Mouse (Mus musculus): Measurements from ENCODE around the gene Ppp5c.
A peak's percentile ranks its signal among the peaks of the same experiment; 100 is the strongest.

The Ppp5c gene

DNA sequence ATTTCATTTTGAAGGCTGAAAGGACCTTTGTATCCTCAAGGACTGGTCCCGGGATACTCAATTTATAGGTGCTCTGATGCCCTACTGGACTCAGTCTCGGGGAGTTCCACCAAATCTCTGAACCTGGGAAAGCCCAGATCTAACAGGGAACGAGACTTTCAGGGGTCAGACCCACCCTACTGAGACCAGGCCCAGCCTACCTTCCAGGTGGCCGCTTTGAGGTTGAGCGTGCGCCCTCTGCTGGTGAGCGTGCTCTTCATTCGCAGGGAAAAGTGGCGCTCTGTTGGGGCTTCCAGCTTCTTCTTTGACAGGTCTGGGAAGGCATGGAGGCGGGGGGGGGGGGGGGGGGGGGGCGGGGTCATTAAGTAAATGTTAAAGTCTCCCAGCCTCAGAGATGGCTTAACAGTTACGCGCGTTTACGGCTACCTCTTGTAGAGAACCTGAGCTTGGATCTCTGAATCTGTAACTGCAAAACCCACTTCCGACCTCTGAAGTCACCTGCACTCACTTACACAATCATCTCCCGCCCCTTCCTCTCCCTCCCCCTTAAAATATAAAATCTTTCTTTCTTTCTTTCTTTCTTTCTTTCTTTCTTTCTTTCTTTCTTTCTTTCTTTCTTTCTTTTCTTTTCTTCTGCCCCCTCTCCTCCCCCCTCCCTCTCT is 23.3 kb upstream of the Ppp5c start:
- DNase-seq = peak; percentile 86

DNA sequence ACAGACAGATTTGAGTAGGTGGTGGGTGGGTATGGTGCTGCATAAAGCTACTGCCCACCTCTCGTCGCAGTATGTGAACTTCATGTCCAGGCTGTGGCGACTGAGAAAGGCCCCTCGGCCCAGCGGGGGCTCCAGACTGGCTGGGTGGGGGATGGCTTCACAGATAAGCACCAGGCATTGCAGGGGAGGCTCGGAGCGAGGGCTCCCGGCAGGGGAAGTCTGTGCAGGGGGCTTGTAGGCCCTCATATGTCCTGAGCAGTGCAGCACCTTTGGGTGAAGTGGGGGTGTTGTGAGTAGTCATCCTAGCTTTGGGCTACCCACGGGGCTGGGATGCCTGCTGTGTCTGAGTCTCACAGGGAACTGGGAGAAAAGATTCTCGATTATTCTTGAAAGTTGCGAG is 22.8 kb upstream of the Ppp5c start:
- DNase-seq = no peak

DNA sequence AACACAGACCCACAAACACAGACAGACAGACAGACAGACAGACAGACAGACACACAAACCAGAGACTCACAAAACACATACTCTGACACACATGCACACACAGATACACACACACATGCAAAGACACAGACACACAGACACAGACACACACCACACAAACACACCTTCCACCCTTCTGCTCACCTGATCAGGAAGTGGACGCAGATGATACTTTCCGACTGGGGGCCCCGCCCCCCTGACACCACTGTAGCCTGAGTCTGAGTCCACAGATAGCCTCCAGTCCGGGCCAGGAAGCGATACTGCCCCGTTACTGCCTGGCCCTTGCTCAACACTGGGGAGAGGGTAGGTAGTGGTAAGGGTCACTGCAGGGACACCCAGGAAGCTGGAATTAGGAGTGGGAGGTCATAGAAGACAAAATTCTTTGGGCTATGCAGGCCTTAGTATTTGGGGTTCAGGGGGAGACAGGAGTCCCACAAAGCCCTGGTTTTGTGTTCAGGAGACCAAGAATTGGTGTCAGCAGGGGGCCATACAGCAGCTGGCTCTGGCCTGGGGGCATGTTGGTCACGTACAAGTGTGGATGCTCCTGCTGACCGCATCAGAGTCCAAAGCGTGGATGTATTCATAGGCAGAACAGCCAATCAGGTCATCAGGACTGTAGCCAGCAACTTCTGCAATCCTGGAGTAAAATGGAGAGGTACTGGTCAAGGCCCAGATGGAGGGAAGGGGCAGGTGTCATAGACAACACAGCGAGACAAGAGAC is 20.9 kb upstream of the Ppp5c start:
- no peak for DNase-seq

DNA sequence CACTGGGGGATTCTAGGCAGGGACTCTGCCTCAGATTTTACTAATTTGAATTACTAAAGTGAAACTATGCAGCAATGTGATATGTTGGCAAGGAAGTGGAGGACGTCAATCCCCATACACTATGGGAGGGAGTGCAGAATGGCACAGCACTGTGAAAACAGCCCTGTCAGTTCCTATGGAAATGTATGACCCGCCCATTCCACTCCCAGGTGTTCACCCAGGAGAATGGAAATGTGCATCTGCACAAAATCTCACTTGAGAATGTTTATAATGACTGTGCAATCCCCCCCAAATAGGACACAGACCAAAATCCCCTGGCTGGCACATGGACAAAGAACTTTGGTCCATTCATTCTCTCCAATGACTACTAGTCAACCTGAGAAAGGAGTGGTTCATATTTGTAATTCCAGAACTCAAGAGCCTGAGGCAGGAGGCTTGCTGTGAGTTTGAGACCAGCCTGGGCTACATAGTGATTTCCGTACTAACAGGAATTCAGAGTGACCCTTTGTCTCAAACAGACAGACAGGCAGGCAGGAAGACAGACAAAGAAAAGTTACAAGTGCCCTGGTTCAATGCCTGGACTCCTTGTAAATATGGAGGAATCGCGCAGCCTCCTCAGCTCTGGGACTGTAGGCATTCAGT is 19.4 kb upstream of the Ppp5c start:
- DNase-seq = no peak

DNA sequence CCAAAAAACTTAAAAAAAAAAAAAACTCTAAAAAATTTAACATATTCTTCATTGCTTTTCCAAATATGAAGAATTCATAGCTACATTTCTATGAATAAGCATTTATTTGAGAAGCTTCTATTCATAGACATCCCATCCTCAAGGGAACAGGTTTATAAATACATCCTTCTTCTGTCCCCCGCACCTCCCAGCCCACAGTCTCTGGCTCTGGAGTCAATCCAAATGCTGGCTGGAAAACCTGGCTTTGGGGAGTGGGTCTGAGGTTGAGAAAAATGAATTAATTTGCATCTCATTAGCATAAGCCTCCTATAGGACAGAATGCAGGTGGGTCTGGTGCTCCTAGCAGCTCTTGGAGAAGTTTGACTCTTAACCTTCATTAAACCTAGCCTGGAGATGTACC is 18.0 kb upstream of the Ppp5c start:
- DNase-seq = no peak

DNA sequence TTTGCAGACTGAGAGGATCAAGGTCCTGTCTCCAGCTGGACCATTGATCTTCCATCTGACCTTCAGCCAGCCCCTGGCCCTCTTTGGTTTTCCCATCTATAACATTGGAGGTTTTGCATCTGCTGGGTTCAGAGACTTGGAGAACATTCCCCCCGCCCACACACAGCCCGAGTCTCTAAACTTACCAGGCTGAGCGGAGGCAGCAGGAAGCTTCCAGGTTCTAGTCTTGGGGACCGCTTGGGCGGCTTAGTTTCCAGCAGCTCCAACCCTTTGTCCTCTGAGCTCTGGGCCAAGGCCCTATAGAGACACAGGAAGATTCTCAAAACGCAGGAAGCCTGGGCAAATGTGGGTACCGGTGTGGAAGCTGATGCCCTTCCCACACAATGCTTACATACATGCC is 11.6 kb upstream of the Ppp5c start:
- DNase-seq = no peak

DNA sequence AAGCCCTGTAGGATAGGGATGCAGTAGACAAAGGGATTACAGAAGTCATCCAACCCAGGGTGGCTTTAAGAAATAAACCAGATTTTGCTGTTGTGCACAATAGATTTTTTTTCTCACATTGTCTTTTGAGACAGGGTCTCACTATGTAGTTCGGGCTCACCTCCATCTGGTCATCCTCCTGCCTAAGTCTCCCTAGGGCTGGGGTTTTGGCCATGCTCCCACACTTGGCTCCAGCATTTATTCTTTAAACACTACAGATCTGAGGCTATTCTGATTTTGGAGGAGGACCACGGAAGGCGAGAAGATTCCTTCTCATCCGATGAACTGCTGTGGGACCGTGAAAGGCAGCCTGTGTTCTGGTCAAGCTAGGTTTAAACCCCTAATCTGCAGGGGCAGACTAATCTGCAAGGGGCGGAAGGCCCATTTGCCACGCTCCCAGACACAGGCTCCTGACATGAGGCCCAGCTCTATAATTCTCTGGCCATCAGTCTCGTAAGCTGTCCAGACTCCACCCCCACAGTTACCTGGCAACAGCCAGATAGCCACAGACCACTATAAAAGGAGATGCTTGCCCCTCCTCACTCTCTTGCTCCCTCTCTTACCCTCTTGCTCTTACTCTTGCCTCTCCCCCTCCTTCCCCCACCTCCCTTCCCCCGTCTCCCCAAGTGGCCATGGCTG is 10.4 kb upstream of the Ppp5c start:
- no peak for DNase-seq

DNA sequence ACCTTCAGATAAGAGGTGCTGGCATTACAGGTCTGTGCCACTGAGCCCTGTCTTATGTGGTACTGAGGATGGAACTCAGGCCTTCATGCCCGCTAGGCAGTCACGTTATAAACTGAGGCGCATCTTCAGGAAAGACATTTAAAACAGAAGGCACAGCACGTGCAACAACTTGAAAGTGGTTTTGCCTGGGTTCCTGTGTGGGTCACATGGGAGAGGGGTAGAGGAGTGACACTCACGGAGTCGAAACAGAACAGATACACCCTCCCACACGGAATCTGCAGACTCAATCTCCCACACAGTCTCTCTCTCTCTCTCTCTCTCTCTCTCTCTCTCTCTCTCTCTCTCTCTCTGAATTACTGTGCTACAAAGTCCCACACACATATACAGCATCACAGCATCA is 2.5 kb upstream of the Ppp5c start:
- DNase-seq = no peak

DNA sequence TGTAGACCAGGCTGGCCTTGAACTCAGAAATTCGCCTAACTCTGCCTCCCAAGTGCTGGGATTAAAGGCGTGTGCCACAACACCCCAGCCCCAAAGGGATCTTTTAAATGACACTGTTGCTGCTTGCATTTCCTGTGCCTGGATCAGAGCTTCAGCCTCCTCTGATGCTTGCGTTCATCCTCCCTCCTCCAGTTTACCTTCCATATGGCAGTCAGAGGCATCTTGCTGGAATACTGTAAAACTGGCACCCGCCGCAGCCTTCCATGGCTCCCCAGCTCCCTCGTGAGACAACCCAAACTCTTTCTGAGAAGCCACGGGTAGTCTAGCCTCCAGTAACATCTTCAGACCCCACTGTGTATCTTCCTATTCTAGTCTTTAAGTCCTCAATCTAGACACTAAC is 1.2 kb upstream of the Ppp5c start:
- DNase-seq = no peak

DNA sequence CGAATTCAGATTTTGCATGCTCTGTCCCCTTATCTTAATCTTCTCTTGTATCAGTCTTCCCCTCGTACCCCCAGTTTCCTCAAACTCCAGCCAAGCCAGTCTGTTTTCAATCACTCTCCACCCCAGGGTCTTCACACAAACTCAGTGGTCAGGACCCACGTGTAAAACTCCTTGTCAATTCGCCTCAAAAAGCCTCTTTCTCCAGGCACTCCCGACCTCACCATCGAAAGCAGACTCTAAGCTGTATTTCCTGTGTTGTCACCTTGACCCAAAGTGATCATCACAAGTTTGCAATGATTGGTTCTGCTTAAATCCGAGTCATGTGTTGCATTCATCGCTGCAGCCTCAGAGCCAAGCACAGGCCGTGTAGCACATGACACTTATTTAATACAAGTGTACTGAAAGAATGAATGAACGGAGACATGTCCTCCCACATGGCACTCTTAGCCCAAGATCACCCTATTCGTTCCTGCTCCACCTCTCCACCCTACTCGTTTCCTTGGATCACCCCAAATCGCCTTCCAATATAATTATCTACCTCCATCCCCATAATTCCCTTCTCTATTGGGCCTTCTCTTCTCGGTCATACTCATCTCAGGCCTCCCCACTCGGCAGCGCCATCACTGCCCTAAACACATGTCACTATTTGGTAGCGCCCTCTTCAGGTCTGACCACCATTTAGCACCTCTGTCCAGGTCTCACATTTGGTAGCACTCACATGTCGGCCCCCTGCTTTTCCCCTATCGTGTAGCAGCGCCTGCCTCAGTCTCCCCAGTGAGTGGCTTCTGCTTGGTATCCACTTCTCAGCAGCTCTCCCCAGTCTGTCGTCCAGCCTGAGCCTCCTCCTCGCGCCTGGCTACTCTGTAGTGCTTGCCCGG is 775 bp downstream of the Ppp5c start:
- peak; percentile 84 for DNase-seq

DNA sequence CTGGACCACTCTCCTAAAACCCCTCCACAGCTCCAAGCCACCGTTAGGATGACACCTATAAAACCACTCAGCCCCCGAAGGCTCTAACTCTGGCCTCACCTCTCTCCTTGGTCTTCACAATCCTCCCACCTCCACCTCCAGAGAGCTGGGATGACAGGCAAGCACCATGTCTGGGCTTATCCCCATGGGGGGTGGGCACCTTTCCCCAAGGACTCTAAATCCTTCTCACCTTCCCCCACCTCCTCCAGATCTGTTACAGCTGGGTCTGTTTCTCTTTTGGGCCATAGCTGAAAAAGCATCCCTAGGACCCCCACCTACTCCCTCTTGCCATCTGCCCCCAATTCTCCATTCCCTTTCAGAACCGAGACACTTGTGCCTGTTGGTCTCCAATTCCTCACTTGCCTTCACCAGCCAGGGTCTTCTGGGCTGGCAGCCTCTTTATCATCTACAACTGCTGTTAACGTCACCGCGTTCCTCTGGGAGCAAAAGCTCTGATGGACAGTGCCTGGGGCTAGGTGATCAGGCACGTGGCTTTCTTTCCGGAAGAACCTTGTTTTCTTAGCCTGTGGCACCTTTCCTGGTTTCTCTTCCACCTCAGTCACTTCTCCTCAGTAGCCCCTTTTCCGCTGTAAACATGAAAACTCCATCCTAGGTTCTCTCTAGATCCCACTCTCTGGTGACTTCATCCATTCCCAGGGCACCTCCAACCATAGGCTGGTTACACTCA is 1.7 kb downstream of the Ppp5c start:
- DNase-seq = no peak

DNA sequence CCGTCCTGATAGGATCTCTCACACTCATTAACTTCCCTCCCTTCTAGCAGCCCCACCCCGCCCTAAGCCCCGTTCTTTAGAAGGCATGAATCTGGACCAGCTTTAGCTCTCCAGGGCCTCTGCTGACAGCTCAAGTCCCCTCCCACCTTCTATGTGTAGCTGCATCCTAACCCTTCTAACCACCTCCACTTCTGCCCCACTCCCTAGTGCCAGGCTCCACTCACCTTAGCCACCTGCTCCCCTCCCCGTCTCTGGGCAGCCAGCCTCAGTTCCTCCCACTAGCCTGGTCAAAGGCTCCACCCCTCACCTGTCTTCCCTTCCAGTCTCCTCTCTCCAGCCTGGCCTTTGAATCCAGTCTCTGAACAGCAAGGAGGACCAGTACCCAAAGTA is 2.2 kb downstream of the Ppp5c start:
- no peak for DNase-seq

DNA sequence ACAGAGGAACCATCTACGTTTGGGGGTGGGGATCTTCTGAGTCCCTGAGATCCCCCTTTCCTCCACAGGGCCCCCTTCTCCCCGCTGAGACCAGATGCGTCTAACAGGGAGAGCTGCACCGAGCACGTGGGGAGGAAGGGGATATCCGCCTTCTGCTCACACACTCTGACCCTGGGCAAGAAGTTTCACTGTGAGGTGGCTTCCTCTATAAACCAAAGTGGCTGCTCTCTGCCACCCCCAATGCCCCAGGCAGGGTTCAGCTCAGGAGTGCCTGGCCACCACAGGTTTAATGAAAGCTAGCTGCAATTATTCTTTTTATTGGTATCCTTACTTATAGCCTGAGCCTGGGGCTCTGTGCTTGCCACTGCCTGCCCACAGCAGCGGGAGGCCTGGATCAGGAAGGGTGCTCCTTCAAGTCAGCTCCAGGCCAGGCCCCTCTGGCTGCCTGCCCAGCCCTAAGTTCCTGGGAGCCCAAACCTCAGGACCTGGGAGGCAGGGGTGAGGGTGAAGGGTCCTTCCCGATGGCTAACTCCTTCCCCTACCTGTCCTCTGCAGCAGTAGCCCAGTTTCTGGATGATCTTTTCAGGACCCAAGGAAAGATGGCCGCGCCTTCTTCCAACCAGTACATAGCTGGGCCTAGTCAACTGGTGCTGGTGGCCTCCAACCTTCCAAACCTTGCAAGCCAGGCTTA is 2.8 kb downstream of the Ppp5c start:
- no peak for DNase-seq

DNA sequence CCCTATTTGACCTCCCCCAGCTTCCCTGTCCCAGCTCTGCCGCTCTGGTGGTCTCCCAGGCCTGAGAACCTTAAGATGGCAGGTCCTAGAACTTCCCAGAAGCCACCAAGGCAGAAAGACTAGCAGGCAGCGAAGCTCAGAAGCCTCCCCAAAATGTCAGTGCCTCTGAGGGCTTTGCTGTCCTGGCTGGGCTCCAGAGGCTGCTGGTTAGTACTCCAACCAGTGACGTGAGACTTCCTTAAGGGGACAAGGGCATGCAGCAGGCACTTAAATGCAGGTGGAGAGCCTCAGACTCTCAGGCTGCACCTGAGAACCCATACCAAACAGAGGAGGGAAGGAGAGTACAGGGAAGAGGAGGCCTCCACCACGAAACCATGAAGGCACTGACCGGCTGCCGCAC is 3.6 kb downstream of the Ppp5c start:
- no peak for DNase-seq

DNA sequence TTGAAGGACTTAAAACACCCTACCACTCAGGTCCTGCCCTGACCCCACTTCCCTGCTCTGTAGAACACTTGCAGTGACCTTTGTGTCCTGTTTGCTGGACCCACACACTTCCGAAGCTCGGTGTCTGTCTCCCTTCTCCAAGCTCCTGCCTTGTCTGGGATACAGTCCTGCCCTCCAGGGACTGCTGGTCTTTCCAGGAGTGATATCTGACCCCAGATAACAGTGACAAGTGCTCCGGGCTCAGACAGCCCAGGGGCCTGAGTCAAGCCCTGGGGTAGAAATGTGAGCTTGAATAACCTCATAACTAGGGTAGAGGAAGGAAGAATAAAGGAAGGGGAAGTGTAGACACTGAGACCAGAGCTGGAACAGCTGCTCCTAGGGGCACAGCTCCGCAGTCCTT is 4.0 kb downstream of the Ppp5c start:
- DNase-seq = no peak

DNA sequence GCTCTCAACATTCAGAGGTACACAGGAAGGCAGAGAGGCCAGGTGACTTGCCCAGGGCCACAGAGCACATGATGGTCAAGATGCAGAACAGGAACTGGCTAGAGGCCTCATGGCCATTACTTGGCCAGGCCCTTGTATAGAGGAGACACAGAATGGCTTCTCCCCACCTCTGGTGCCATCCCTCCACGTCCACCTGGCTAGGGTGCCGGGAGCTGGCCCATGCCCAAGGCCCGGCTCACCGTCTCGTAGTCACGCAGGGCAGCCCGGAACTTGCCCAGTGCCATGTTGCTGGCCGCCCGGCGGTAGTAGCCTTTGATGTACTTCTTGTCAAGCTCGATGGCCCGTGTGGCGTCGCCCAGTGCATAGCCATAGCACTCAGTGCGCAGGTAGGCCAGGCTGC is 5.5 kb downstream of the Ppp5c start:
- DNase-seq = no peak

DNA sequence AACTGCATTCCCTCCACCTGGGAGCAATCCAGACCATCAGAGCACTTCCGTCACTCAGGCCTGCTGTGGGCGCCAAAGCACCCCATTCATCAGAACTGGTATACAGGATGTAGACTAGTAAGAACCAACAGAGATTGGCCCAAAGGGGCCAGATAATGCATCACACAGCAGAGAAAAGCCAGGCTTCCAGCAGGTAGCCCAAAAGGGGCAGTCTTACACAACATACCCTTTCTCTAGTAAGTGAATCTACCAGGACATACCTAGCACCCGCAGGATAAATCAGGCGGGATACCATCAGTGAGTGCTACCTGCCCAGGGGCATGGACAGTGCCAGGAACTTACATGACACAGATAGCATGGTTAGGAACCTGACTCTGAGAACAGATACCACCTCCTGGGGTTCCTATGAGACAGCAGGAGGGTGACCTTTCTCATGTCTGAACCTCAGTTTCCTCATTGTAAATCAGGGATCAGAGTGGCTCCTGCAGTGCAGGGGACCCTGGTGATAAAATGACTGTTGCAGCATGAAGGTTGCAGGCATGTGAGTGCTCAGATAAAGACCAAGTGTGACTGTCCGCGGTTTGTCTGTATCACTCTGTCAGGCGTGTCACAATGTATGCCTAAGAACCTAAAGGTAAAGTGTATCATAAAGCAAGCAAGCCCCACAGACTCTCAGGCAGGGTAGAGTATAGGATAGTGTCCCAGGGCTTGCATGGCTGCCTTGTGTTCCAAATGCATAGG is 8.1 kb downstream of the Ppp5c start:
- DNase-seq = no peak

DNA sequence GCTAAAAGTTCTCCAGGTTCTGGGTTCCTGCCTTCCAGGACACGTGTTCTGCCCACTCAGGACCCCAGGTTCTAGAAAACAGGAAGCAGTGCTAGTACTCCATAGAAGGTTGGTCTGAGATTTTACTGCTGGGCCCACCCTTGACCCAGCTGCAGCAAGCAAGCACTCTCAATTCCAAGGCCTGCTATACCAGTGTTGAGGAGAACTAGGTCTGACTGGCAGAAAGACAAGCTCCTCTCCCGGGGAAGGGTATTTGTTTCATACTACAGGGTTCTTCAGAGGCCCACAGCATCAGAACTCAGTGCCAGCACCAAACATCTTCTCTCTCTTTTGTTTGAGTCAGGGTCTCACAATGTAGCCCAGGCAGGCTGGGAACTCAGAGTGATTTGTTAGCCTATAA is 9.8 kb downstream of the Ppp5c start:
- no peak for DNase-seq

DNA sequence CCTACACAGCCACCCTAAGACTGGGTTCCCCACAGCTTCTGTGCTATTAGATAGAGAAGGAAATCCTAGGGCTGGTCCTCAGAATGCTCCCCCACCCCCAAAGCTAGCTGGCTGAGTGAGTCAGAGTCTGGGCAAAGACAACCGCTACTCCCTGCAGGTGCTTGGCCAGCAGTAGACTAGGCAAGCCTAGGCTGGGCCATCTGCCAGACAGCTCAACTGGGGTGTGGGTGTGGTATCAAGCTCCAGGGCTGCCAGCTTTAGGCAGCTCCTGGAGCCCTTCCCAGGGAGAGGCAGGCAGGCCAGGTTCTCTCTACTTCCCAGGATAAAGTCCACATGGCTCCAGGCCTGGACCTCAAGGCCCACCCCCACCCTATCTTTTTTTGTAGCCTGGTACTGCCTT is 10.7 kb downstream of the Ppp5c start:
- no peak for DNase-seq

DNA sequence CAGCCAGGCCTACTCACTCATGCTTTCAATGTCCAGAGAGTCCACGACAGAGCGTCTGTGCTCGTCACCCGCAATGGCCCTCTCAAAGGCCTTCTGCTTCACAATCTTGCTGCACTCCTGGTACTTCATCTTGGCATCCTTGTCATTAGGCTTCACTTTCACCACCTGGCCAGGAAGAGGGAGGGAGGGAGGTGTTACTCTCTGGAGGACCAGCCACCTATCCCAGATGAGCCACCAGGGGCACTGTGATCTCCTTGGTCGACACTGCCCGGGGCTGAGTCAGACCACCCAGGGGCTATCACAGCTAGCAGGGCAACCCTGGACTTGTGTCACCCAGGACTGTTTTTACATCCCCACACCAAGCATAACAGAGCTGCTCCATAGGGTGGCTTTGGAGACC is 12.3 kb downstream of the Ppp5c start:
- no peak for DNase-seq
